Mouse (Mus musculus) olfactory bulb, adult 2 months (tissue): ENCODE data around the gene Mfrp.

Experiments
- CTCF ChIP-seq: fragments of 200-500 bp; IDR thresholded peaks from 2 replicates; pipeline ENCODE4 v1.5.1; 2012; ENCODE audit warnings: low read depth, mild to moderate bottlenecking, low read length, moderate library complexity; ENCODE audit not compliant: insufficient read depth
- POLR2A ChIP-seq: fragments of 200-500 bp; IDR thresholded peaks from 2 replicates; pipeline ENCODE4 v1.6.1; 2012; ENCODE audit warnings: mild to moderate bottlenecking, low read depth, low read length, moderate library complexity; ENCODE audit not compliant: insufficient read depth

DNA sequence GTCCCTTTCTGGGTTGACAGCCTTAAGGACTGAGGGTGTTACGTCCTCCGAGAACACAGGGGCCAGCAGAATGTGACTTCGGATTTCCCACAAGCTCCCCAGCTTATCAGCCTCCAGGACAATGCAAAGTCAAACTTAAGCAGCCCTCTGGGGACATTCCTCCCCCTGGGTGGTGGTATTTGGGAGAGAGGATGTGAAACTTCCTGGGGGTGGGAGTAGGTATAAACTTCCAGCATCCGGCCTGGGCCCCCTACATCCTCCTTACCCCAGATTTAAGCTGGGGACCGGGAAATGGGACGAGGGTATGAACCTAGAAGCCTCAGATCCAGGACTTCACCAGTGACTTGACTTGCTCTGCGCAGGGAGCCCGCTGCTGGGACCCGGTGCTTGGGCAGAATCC is 28.1 kb downstream of the Mfrp start:
- TF ChIP-seq POLR2A: no peak
- no peak for TF ChIP-seq CTCF
